Mouse (Mus musculus) MEL (cell line): ENCODE measurements at regions not wholly inside any gene's neighbourhood (a gene's known extent, or its start where the extent isn't known, plus 50 kb on each side); places are given as distances from the start of the nearest gene placed in this dataset.

ENCODE experiments used
- DNase-seq: peaks from one replicate; pipeline ENCODE4 v3.0.0; 2011; ENCODE audit warnings: low read depth, low spot score
- H3K27ac ChIP-seq: 2 replicates; pipeline ENCODE4 v1.5.1; 2012; ENCODE audit warnings: low read depth, mild to moderate bottlenecking, control low read depth, low read length, moderate library complexity; ENCODE audit not compliant: control insufficient read depth
- H3K27me3 ChIP-seq, 2 experiments: fragments of 150-350 bp in 1 of 2; sonication (generic) in 1 of 2; 2 replicates each; pipeline ENCODE4 v1.6.1; 2012; ENCODE audit warnings: low read length in 2 of 2, mild to moderate bottlenecking in 2 of 2, improper control_type of control experiment in 1 of 2, moderate library complexity in 1 of 2; ENCODE audit not compliant: insufficient read depth in 2 of 2, control insufficient read depth in 1 of 2
- H3K36me3 ChIP-seq, 2 experiments: 2 replicates each; pipeline ENCODE4 v1.6.1; 2012 to 2014; ENCODE audit warnings: low read length in 2 of 2, improper control_type of control experiment in 1 of 2, inconsistent platforms in 1 of 2, mild to moderate bottlenecking in 1 of 2; ENCODE audit not compliant: insufficient read depth in 2 of 2, control insufficient read depth in 1 of 2
- H3K4me1 ChIP-seq, 2 experiments: fragments of 150-350 bp in 1 of 2; sonication (generic) in 1 of 2; 2 replicates each; pipeline ENCODE4 v1.6.1; 2012; ENCODE audit warnings: low read length in 2 of 2, improper control_type of control experiment in 1 of 2, mild to moderate bottlenecking in 1 of 2; ENCODE audit not compliant: insufficient read depth in 2 of 2, control insufficient read depth in 1 of 2
- H3K4me3 ChIP-seq, 2 experiments: fragments of 150-350 bp in 1 of 2; sonication (generic) in 1 of 2; 2 replicates each; pipeline ENCODE4 v1.5.1; 2012; ENCODE audit warnings: low read depth in 2 of 2, low read length in 2 of 2, mild to moderate bottlenecking in 2 of 2, moderate library complexity in 2 of 2, control low read depth in 1 of 2, improper control_type of control experiment in 1 of 2; ENCODE audit not compliant: control insufficient read depth in 1 of 2, insufficient read depth in 1 of 2
- H3K79me2 ChIP-seq: 2 replicates; pipeline ENCODE4 v1.6.1; 2012; ENCODE audit warnings: mild to moderate bottlenecking, low read length, moderate library complexity; ENCODE audit not compliant: control insufficient read depth, poor library complexity, insufficient read depth
- H3K9ac ChIP-seq: 2 replicates; pipeline ENCODE4 v1.6.1; 2012; ENCODE audit warnings: low read depth, mild to moderate bottlenecking, control low read depth, low read length, moderate library complexity; ENCODE audit not compliant: control insufficient read depth, poor library complexity, severe bottlenecking
- H3K9me3 ChIP-seq: fragments of 150-350 bp; sonication (generic); replicated peaks from 2 replicates; pipeline ENCODE4 v1.6.1; 2012; ENCODE audit warnings: mild to moderate bottlenecking, low read length, improper control_type of control experiment, moderate library complexity; ENCODE audit not compliant: insufficient read depth
- CHD1 ChIP-seq: IDR thresholded peaks from 2 replicates; pipeline ENCODE4 v1.6.1; 2012; ENCODE audit warnings: low read depth, mild to moderate bottlenecking, inconsistent platforms, low read length, improper control_type of control experiment
- CHD2 ChIP-seq: IDR thresholded peaks from 2 replicates; pipeline ENCODE4 v1.6.1; 2011; ENCODE audit warnings: low read length, improper control_type of control experiment
- CTCF ChIP-seq, 3 experiments: IDR thresholded peaks in 2 of 3; conservative IDR thresholded peaks in 1 of 3; 2 replicates each; pipeline ENCODE4 v1.5.1; 2011 to 2012; ENCODE audit warnings: low read length in 3 of 3, low read depth in 2 of 3, mild to moderate bottlenecking in 2 of 3, improper control_type of control experiment in 1 of 3, inconsistent platforms in 1 of 3, mixed read lengths in 1 of 3, moderate library complexity in 1 of 3; ENCODE audit not compliant: control insufficient read depth in 1 of 3, insufficient read depth in 1 of 3, poor library complexity in 1 of 3, severe bottlenecking in 1 of 3
- ELF1 ChIP-seq: IDR thresholded peaks from 2 replicates; pipeline ENCODE4 v1.6.1; 2014; ENCODE audit warnings: low read depth, mild to moderate bottlenecking, inconsistent platforms, low read length, improper control_type of control experiment, moderate library complexity
- EP300 ChIP-seq, 2 experiments: IDR thresholded peaks; 2 replicates each; pipeline ENCODE4 v1.6.1; 2011; ENCODE audit warnings: improper control_type of control experiment in 2 of 2, low read length in 2 of 2, low read depth in 1 of 2, mild to moderate bottlenecking in 1 of 2
- ETS1 ChIP-seq: IDR thresholded peaks from 2 replicates; pipeline ENCODE4 v1.6.1; 2012; ENCODE audit warnings: low read depth, mild to moderate bottlenecking, inconsistent platforms, low read length, improper control_type of control experiment, moderate library complexity
- GABPA ChIP-seq: IDR thresholded peaks from 2 replicates; pipeline ENCODE4 v1.6.1; 2012; ENCODE audit warnings: low read depth, mild to moderate bottlenecking, inconsistent platforms, low read length, improper control_type of control experiment, moderate library complexity
- HCFC1 ChIP-seq: IDR thresholded peaks from 2 replicates; pipeline ENCODE4 v1.6.1; 2012; ENCODE audit warnings: low read depth, mild to moderate bottlenecking, inconsistent platforms, low read length, improper control_type of control experiment, moderate library complexity
- JUND ChIP-seq: IDR thresholded peaks from 2 replicates; pipeline ENCODE4 v1.6.1; 2011; ENCODE audit warnings: low read depth, mild to moderate bottlenecking, improper control_type of control experiment, low read length
- MAFK ChIP-seq: IDR thresholded peaks from 2 replicates; pipeline ENCODE4 v1.6.1; 2011; ENCODE audit warnings: low read depth, mild to moderate bottlenecking, low read length, improper control_type of control experiment, borderline replicate concordance
- MAX ChIP-seq: IDR thresholded peaks from 2 replicates; pipeline ENCODE4 v1.6.1; 2011; ENCODE audit warnings: low read length, improper control_type of control experiment
- MEF2A ChIP-seq: IDR thresholded peaks from 2 replicates; pipeline ENCODE4 v1.6.1; 2014; ENCODE audit warnings: low read depth, mild to moderate bottlenecking, inconsistent platforms, low read length, improper control_type of control experiment; ENCODE audit not compliant: poor library complexity, insufficient replicate concordance, severe bottlenecking; ENCODE audit errors: extremely low read depth
- MYB ChIP-seq: IDR thresholded peaks from 2 replicates; pipeline ENCODE4 v1.6.1; 2011; ENCODE audit warnings: mild to moderate bottlenecking, low read depth, low read length, improper control_type of control experiment
- MYC ChIP-seq: IDR thresholded peaks from 2 replicates; pipeline ENCODE4 v1.6.1; 2011; ENCODE audit warnings: low read depth, mild to moderate bottlenecking, low read length, improper control_type of control experiment, moderate library complexity
- NELFE ChIP-seq: IDR thresholded peaks from 2 replicates; pipeline ENCODE4 v1.6.1; 2011; ENCODE audit warnings: low read depth, low read length, improper control_type of control experiment
- NRF1 ChIP-seq: IDR thresholded peaks from 2 replicates; pipeline ENCODE4 v1.6.1; 2014; ENCODE audit warnings: low read depth, mild to moderate bottlenecking, inconsistent platforms, low read length, improper control_type of control experiment, moderate library complexity; ENCODE audit not compliant: poor library complexity, insufficient read depth, severe bottlenecking
- POLR2A ChIP-seq, 2 experiments: IDR thresholded peaks; 2 replicates each; pipeline ENCODE4 v1.6.1; 2011 to 2012; ENCODE audit warnings: low read length in 2 of 2, mild to moderate bottlenecking in 2 of 2, control low read depth in 1 of 2, improper control_type of control experiment in 1 of 2, low read depth in 1 of 2, moderate library complexity in 1 of 2; ENCODE audit not compliant: control insufficient read depth in 1 of 2, insufficient read depth in 1 of 2, poor library complexity in 1 of 2
- RAD21 ChIP-seq: IDR thresholded peaks from 2 replicates; pipeline ENCODE4 v1.6.1; 2011; ENCODE audit warnings: mild to moderate bottlenecking, low read depth, low read length, improper control_type of control experiment
- RCOR1 ChIP-seq: IDR thresholded peaks from 2 replicates; pipeline ENCODE4 v1.6.1; 2012; ENCODE audit warnings: low read depth, mild to moderate bottlenecking, inconsistent platforms, low read length, improper control_type of control experiment
- SIN3A ChIP-seq: IDR thresholded peaks from 2 replicates; pipeline ENCODE4 v1.6.1; 2012; ENCODE audit warnings: low read length, improper control_type of control experiment, inconsistent platforms
- TBP ChIP-seq: IDR thresholded peaks from 2 replicates; pipeline ENCODE4 v1.8.0; 2011; ENCODE audit warnings: low read depth, low read length, improper control_type of control experiment
- UBTF ChIP-seq: IDR thresholded peaks from 2 replicates; pipeline ENCODE4 v1.6.1; 2012; ENCODE audit warnings: low read depth, mild to moderate bottlenecking, inconsistent platforms, low read length, improper control_type of control experiment, moderate library complexity, borderline replicate concordance; ENCODE audit not compliant: insufficient read depth
- USF1 ChIP-seq: IDR thresholded peaks from 2 replicates; pipeline ENCODE4 v1.6.1; 2014; ENCODE audit warnings: low read depth, mild to moderate bottlenecking, inconsistent platforms, low read length, improper control_type of control experiment, moderate library complexity
- USF2 ChIP-seq, 2 experiments: IDR thresholded peaks; 2 replicates each; pipeline ENCODE4 v1.6.1; 2011 to 2012; ENCODE audit warnings: improper control_type of control experiment in 2 of 2, low read length in 2 of 2, borderline replicate concordance in 1 of 2, inconsistent platforms in 1 of 2, low read depth in 1 of 2, mild to moderate bottlenecking in 1 of 2; ENCODE audit not compliant: insufficient read depth in 1 of 2
- ZMIZ1 ChIP-seq: IDR thresholded peaks from 2 replicates; pipeline ENCODE4 v1.6.1; 2012; ENCODE audit warnings: low read depth, mild to moderate bottlenecking, inconsistent platforms, low read length, improper control_type of control experiment, moderate library complexity

GRCm38 (mm10) chr10:16231821-16232220 is 1491.2 kb upstream of the Cited2 start:
- TF ChIP-seq MAX, result no peak
- TF ChIP-seq RAD21, result no peak
- TF ChIP-seq GABPA, result no peak
- TF ChIP-seq ZMIZ1, result no peak
- no peak for TF ChIP-seq USF2 (IDR thresholded peaks at IDR 0.05; ENCODE audit: borderline replicate concordance in 1 of 2, insufficient read depth in 1 of 2, low read depth in 1 of 2, low read length in 2 of 2)
- no peak for TF ChIP-seq MAFK
- TF ChIP-seq MYB, result no peak
- TF ChIP-seq UBTF, result no peak
- no peak for TF ChIP-seq CTCF (IDR thresholded peaks at IDR 0.05 in 2 of 3, conservative IDR thresholded peaks at IDR 0.05 in 1 of 3; ENCODE audit: control insufficient read depth in 1 of 3, insufficient read depth in 1 of 3, low read depth in 2 of 3, low read length in 3 of 3, poor library complexity in 1 of 3, severe bottlenecking in 1 of 3)
- TF ChIP-seq MYC, result no peak
- TF ChIP-seq NELFE, result no peak
- no peak for TF ChIP-seq ETS1
- TF ChIP-seq POLR2A (IDR thresholded peaks at IDR 0.05; ENCODE audit: control insufficient read depth in 1 of 2, insufficient read depth in 1 of 2, low read depth in 1 of 2, low read length in 2 of 2, poor library complexity in 1 of 2), result no peak
- Histone ChIP-seq H3K36me3 (peaks cover 0 to 4% of the 10 kb centered on the region in 2 experiments; a peak in 1 of 4 replicates), H3K27ac (no peak overlapping the region), H3K4me1 (no peaks in the 10 kb centered on the region), H3K4me3 (no peak overlapping the region), H3K27me3 (no peaks in the 10 kb centered on the region), H3K9ac (no peak overlapping the region), H3K79me2 (no peaks in the 10 kb centered on the region), H3K9me3 (no peaks in the 10 kb centered on the region)
- DNase-seq, result no peak

GRCm38 (mm10) chr10:16233612-16234106 is 1489.4 kb upstream of the Cited2 start:
- no peaks in the 10 kb centered on the region for H3K4me1 ChIP-seq
- H3K27ac ChIP-seq, result no peak overlapping the region
- no peaks in the 10 kb centered on the region for H3K9me3 ChIP-seq
- DNase-seq, result no peak
- H3K79me2 ChIP-seq, result no peaks in the 10 kb centered on the region
- no peak overlapping the region for H3K9ac ChIP-seq
- no peak overlapping the region for H3K4me3 ChIP-seq
- TF ChIP-seq CHD2 (no peak), EP300 (IDR thresholded peaks at IDR 0.05; ENCODE audit: low read depth in 1 of 2, low read length in 2 of 2) (no peak), MYB (no peak), ELF1 (no peak), TBP (no peak), NRF1 (no peak), USF1 (no peak), MYC (no peak), HCFC1 (no peak), SIN3A (no peak), JUND (no peak), MEF2A (no peak), CHD1 (no peak), MAFK (no peak), RCOR1 (no peak)
- H3K36me3 ChIP-seq, result peaks cover 0 to 4% of the 10 kb centered on the region in 2 experiments; a peak in 1 of 4 replicates
- H3K27me3 ChIP-seq, result no peaks in the 10 kb centered on the region
